Mouse (Mus musculus) lung, postnatal 0 days (tissue): ENCODE data around the gene Gm6993. TPM values are rescaled to one million over a fixed set of nuclear protein-coding genes. Genes with fewer than 3 reads are reported as not detected.

Experiments
- ATAC-seq: fragments of 200-750 bp; cut with Nextera tagmentation; 2 replicates; pipeline ENCODE4 v1.8.0; 2017; ENCODE audit warnings: moderate library complexity
- DNase-seq: peaks from one replicate; pipeline ENCODE4 v3.0.0-alpha.2; 2016; ENCODE audit warnings: low spot score
- H3K27ac ChIP-seq: fragments of 300-500 bp; sonication (generic); 2 replicates; pipeline ENCODE4 v1.5.1; 2014; ENCODE audit warnings: antibody characterized with exemption, mild to moderate bottlenecking, low read length, mixed read lengths
- H3K27me3 ChIP-seq: fragments of 300-500 bp; sonication (generic); replicated peaks from 2 replicates; pipeline ENCODE4 v1.6.1; 2014; ENCODE audit warnings: low read length, mixed read lengths; ENCODE audit not compliant: insufficient read depth
- H3K36me3 ChIP-seq: fragments of 300-500 bp; sonication (generic); 2 replicates; pipeline ENCODE4 v1.6.1; 2014; ENCODE audit warnings: low read length, mixed read lengths; ENCODE audit not compliant: insufficient read depth
- H3K4me1 ChIP-seq: fragments of 300-500 bp; sonication (generic); 2 replicates; pipeline ENCODE4 v1.6.1; 2014; ENCODE audit warnings: antibody characterized with exemption, low read depth, low read length, mixed read lengths; ENCODE audit not compliant: insufficient read depth
- H3K4me2 ChIP-seq: fragments of 300-500 bp; sonication (generic); replicated peaks from 2 replicates; pipeline ENCODE4 v1.6.1; 2014; ENCODE audit warnings: low read depth, mild to moderate bottlenecking, low read length, moderate library complexity, mixed read lengths
- H3K4me3 ChIP-seq: fragments of 300-500 bp; sonication (generic); 2 replicates; pipeline ENCODE4 v1.5.1; 2014; ENCODE audit warnings: low read depth, low read length
- H3K9ac ChIP-seq: fragments of 300-500 bp; sonication (generic); replicated peaks from 2 replicates; pipeline ENCODE4 v1.6.1; 2014; ENCODE audit warnings: low read depth, mild to moderate bottlenecking
- H3K9me3 ChIP-seq: fragments of 300-500 bp; sonication (generic); 2 replicates; pipeline ENCODE4 v1.6.1; 2016; ENCODE audit warnings: low read length, mixed read lengths
- CTCF ChIP-seq: IDR thresholded peaks from 2 replicates; pipeline ENCODE4 v1.5.1; 2016; ENCODE audit warnings: antibody characterized with exemption, mild to moderate bottlenecking
- EP300 ChIP-seq: IDR thresholded peaks from 2 replicates; pipeline ENCODE4 v1.6.1; 2016; ENCODE audit warnings: antibody characterized with exemption, mild to moderate bottlenecking, control low read depth
- WGBS: fragments of 180-500 bp; shearing (Covaris S2); extraction: QIAGEN DNeasy Blood & Tissue Kit; methylation state at CpG from one replicate; pipeline ENCODE4 v1.1.7; 2014; 5-methylcytosine and 5-hydroxymethylcytosine counted together
- polyA plus RNA-seq: library from polyadenylated mRNA; unstranded; fragments of >200 nt; fragmentation: Nextera tagmentation; extraction: Ambion mirVana; gene quantifications from 2 replicates; pipeline ENCODE4 v1.2.1, GENCODE M21; 2015

Gene Gm6993
- polyA plus RNA-seq, 1 experiment from 2014 or later: not detected

- WGBS: 51% methylated on average over 9 of the region's 9 CpGs
- no peaks in the 10 kb centered on the region for H3K9me3 ChIP-seq
- no peak overlapping the region for H3K9ac ChIP-seq
- H3K4me3 ChIP-seq: no peak overlapping the region
- H3K27ac ChIP-seq: no peak overlapping the region
- TF ChIP-seq EP300 (no peak; the same call in 1 of the 2 replicates), CTCF (no peak)
- peaks cover 24% of the 10 kb centered on the region; the same call in 1 of the 2 replicates for H3K36me3 ChIP-seq
- no peaks in the 10 kb centered on the region for H3K27me3 ChIP-seq
- peaks cover 10% of the 10 kb centered on the region; the same call in 1 of the 2 replicates for H3K4me1 ChIP-seq
- no peak overlapping the region for H3K4me2 ChIP-seq
- DNase-seq (peak; percentile 70), ATAC-seq (peak; percentile 84)
Measured at GRCm38 (mm10) chr12:31281100-31281591, 40.6 kb downstream of the Gm6993 start.

GRCm38 (mm10) chr12:31282241-31282640 lies 41.7 kb downstream of the Gm6993 start:
- Histone ChIP-seq H3K9ac (no peak overlapping the region), H3K27ac (no peak overlapping the region), H3K4me3 (no peak overlapping the region), H3K4me2 (no peak overlapping the region), H3K4me1 (peaks cover 10% of the 10 kb centered on the region; the same call in 1 of the 2 replicates), H3K27me3 (no peaks in the 10 kb centered on the region), H3K36me3 (peaks cover 25% of the 10 kb centered on the region; the same call in 1 of the 2 replicates), H3K9me3 (no peaks in the 10 kb centered on the region)
- ATAC-seq: no peak
- 76% methylated on average over 5 of the region's 5 CpGs for WGBS
- TF ChIP-seq EP300 (no peak), CTCF (no peak)
- DNase-seq: no peak

GRCm38 (mm10) chr12:31283131-31283530 lies 42.6 kb downstream of the Gm6993 start:
- Histone ChIP-seq H3K4me1 (peaks cover 10% of the 10 kb centered on the region; the same call in 1 of the 2 replicates), H3K27me3 (no peaks in the 10 kb centered on the region), H3K4me3 (no peak overlapping the region), H3K9ac (no peak overlapping the region), H3K27ac (no peak overlapping the region), H3K36me3 (peaks cover 28% of the 10 kb centered on the region; the same call in 1 of the 2 replicates), H3K9me3 (no peaks in the 10 kb centered on the region), H3K4me2 (no peak overlapping the region)
- ATAC-seq (peak; percentile 35), DNase-seq (peak; percentile 74)
- 41% methylated on average over 4 of the region's 4 CpGs for WGBS
- TF ChIP-seq CTCF (no peak), EP300 (peak; percentile 53; the same call in 1 of the 2 replicates)

- Histone ChIP-seq H3K36me3 (peaks cover 33% of the 10 kb centered on the region; the same call in 1 of the 2 replicates), H3K4me1 (peaks cover 10% of the 10 kb centered on the region; the same call in 1 of the 2 replicates), H3K9me3 (no peaks in the 10 kb centered on the region), H3K27me3 (no peaks in the 10 kb centered on the region), H3K9ac (no peak overlapping the region), H3K4me3 (no peak overlapping the region), H3K27ac (no peak overlapping the region), H3K4me2 (no peak overlapping the region)
- WGBS: 54% methylated on average over 4 of the region's 4 CpGs
- no peak for ATAC-seq
- TF ChIP-seq EP300 (peak; percentile 2; the same call in 1 of the 2 replicates), CTCF (no peak)
- DNase-seq: no peak
Measured at GRCm38 (mm10) chr12:31283617-31284136, 43.1 kb downstream of the Gm6993 start.

GRCm38 (mm10) chr12:31289046-31289445 lies 48.5 kb downstream of the Gm6993 start:
- no peaks in the 10 kb centered on the region for H3K27me3 ChIP-seq
- H3K4me2 ChIP-seq: no peak overlapping the region
- no peaks in the 10 kb centered on the region for H3K9me3 ChIP-seq
- DNase-seq (no peak), ATAC-seq (no peak)
- no peak overlapping the region for H3K27ac ChIP-seq
- WGBS: 95% methylated on average over 10 of the region's 10 CpGs
- no peak overlapping the region for H3K9ac ChIP-seq
- no peak for TF ChIP-seq CTCF
- TF ChIP-seq EP300: no peak
- H3K4me1 ChIP-seq: no peaks in the 10 kb centered on the region
- H3K36me3 ChIP-seq: peaks cover 33% of the 10 kb centered on the region; the same call in 1 of the 2 replicates
- H3K4me3 ChIP-seq: no peak overlapping the region

Other genes starting within 250 kb of the Gm6993 start
- 2.7 and 3.1 TPM in 2 replicates for gene Fam110c, start 166.9 kb upstream of the Gm6993 start, polyA plus RNA-seq
- 54.8 and 56.0 TPM in 2 replicates for gene Lamb1, start 24.5 kb downstream of the Gm6993 start, polyA plus RNA-seq
- gene Dld, start 110.7 kb downstream of the Gm6993 start, polyA plus RNA-seq: 71.4 and 75.2 TPM in 2 replicates
- 0.04 TPM in 1 of 2 replicates, not detected in the other for gene Slc26a3, start 150.1 kb downstream of the Gm6993 start, polyA plus RNA-seq